ENCODE assay signal across 23 mouse cellular contexts in the genomic region with DNA sequence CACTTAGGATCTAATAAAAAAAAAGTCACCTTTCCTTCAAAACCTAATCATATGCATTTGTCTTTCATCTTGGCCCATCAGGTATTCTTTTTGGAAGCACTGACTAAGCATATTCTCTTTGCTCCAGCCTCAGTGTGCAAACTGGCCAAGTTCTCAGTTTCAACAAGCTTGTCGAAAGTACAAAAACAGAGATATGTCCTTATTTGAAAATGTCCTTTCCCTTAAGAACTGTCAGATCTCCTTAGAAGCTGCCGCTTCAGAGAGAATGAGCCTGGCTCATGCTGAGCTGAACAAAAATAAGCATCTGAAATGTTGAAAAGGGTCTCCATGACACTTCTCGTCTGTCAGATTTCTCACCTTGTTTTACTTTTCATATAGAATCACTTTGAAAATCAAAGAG. TPM values are rescaled to one million over a fixed set of nuclear protein-coding genes. Genes with fewer than 3 reads are reported as not detected.
A peak's percentile ranks its signal among the peaks of the same experiment; 100 is the strongest.
DNase-seq lines count a peak whose midpoint lies in the region; ATAC-seq lines count a peak whose summit lies in the region.
"Had no signal": no experiment of that assay in that cellular context is flagged by ENCODE, and none has a peak within 500 bp of the region (broad histone marks: within the 10 kb centered on the region; RNA-seq: fewer than 3 reads in every experiment).

No protein-coding gene starts in this region.

- H3K4me3 ChIP-seq in forebrain, embryonic 14.5 days (ENCODE audit: low read depth, low read length), result no peak overlapping the region
- H3K4me3 ChIP-seq in forebrain, embryonic 15.5 days, result no peak overlapping the region
- no peak overlapping the region for H3K4me3 ChIP-seq in midbrain, embryonic 14.5 days (replicated peaks; ENCODE audit: low read depth, low read length)
- no peak overlapping the region for H3K4me3 ChIP-seq in midbrain, embryonic 13.5 days (replicated peaks)
- H3K4me3 ChIP-seq: embryonic facial prominence, embryonic 10.5 days; embryonic facial prominence, embryonic 12.5 days; forebrain, embryonic 13.5 days had no signal

- no peak overlapping the region for H3K4me2 ChIP-seq in forebrain, embryonic 14.5 days (ENCODE audit: low read length)
- no peak overlapping the region for H3K4me2 ChIP-seq in forebrain, embryonic 15.5 days (replicated peaks)
- no peak overlapping the region for H3K4me2 ChIP-seq in midbrain, embryonic 14.5 days (ENCODE audit: low read length)
- H3K4me2 ChIP-seq in midbrain, embryonic 13.5 days (replicated peaks), result no peak overlapping the region
- H3K4me2 ChIP-seq: embryonic facial prominence, embryonic 12.5 days; forebrain, embryonic 13.5 days had no signal

- H3K4me1 ChIP-seq in forebrain, embryonic 14.5 days (ENCODE audit: control insufficient read depth, insufficient read depth, low read length), result no peaks in the 10 kb centered on the region
- no peaks in the 10 kb centered on the region for H3K4me1 ChIP-seq in forebrain, embryonic 15.5 days
- no peaks in the 10 kb centered on the region for H3K4me1 ChIP-seq in midbrain, embryonic 14.5 days (ENCODE audit: control insufficient read depth, insufficient read depth, low read length)
- no peaks in the 10 kb centered on the region for H3K4me1 ChIP-seq in midbrain, embryonic 13.5 days (replicated peaks)
- H3K4me1 ChIP-seq: embryonic facial prominence, embryonic 10.5 days; embryonic facial prominence, embryonic 12.5 days; forebrain, embryonic 13.5 days had no signal

- peak; percentile 0 for DNase-seq in forebrain, embryonic 14.5 days (ENCODE audit: low spot score)
- DNase-seq in midbrain, embryonic 14.5 days, result peak; percentile 13
- no peak for DNase-seq in gastrocnemius, postnatal 4 days (ENCODE audit: low spot score in 2 of 2)
- DNase-seq: adrenal gland, adult 8-10 months; adrenal gland, postnatal 14 days; adrenal gland, postnatal 36 days; B cell, adult 2 months; cerebellum, adult 11-12 months; cerebellum, adult 2 months; cerebellum, adult 9-10 months; cerebellum, postnatal 10 days; cerebellum, postnatal 25 days; forebrain, postnatal 0 days had no signal

- WGBS in forebrain, embryonic 14.5 days, result 79% methylated on average over 3 of the region's 3 CpGs
- 73% methylated on average over 3 of the region's 3 CpGs for WGBS in forebrain, embryonic 15.5 days
- 48% methylated on average over 3 of the region's 3 CpGs for WGBS in midbrain, embryonic 14.5 days
- WGBS in midbrain, embryonic 13.5 days, result 59% methylated on average over 3 of the region's 3 CpGs

- H3K27ac ChIP-seq in forebrain, embryonic 14.5 days (ENCODE audit: low read depth, low read length), result no peak overlapping the region
- H3K27ac ChIP-seq in forebrain, embryonic 15.5 days (replicated peaks), result no peak overlapping the region
- H3K27ac ChIP-seq in midbrain, embryonic 14.5 days (replicated peaks; ENCODE audit: low read depth, low read length), result no peak overlapping the region
- no peak overlapping the region for H3K27ac ChIP-seq in midbrain, embryonic 13.5 days
- H3K27ac ChIP-seq: embryonic facial prominence, embryonic 10.5 days; embryonic facial prominence, embryonic 12.5 days; forebrain, embryonic 13.5 days had no signal

- H3K36me3 ChIP-seq in forebrain, embryonic 14.5 days (ENCODE audit: control insufficient read depth, insufficient read depth, low read length), result no peaks in the 10 kb centered on the region
- no peaks in the 10 kb centered on the region for H3K36me3 ChIP-seq in forebrain, embryonic 15.5 days
- H3K36me3 ChIP-seq in midbrain, embryonic 14.5 days (ENCODE audit: control insufficient read depth, insufficient read depth, low read length), result no peaks in the 10 kb centered on the region
- no peaks in the 10 kb centered on the region for H3K36me3 ChIP-seq in midbrain, embryonic 13.5 days
- H3K36me3 ChIP-seq: embryonic facial prominence, embryonic 10.5 days; embryonic facial prominence, embryonic 12.5 days; G1E had no signal

- H3K9ac ChIP-seq in forebrain, embryonic 14.5 days (ENCODE audit: low read length), result no peak overlapping the region
- no peak overlapping the region for H3K9ac ChIP-seq in forebrain, embryonic 15.5 days (replicated peaks)
- no peak overlapping the region for H3K9ac ChIP-seq in midbrain, embryonic 14.5 days (replicated peaks; ENCODE audit: low read length)
- H3K9ac ChIP-seq in midbrain, embryonic 13.5 days (replicated peaks), result no peak overlapping the region
- H3K9ac ChIP-seq: embryonic facial prominence, embryonic 12.5 days; forebrain, embryonic 13.5 days; forebrain, postnatal 0 days had no signal

- no peaks in the 10 kb centered on the region for H3K9me3 ChIP-seq in forebrain, embryonic 14.5 days (replicated peaks; ENCODE audit: control insufficient read depth, low read length)
- no peaks in the 10 kb centered on the region for H3K9me3 ChIP-seq in forebrain, embryonic 15.5 days
- no peaks in the 10 kb centered on the region for H3K9me3 ChIP-seq in midbrain, embryonic 14.5 days (ENCODE audit: control insufficient read depth, low read length)
- H3K9me3 ChIP-seq in midbrain, embryonic 13.5 days, result no peaks in the 10 kb centered on the region
- H3K9me3 ChIP-seq: embryonic facial prominence, embryonic 10.5 days; embryonic facial prominence, embryonic 12.5 days; forebrain, embryonic 13.5 days; G1E had no signal

- no peaks in the 10 kb centered on the region for H3K27me3 ChIP-seq in forebrain, embryonic 14.5 days (replicated peaks; ENCODE audit: control insufficient read depth, insufficient read depth, low read length)
- H3K27me3 ChIP-seq in forebrain, embryonic 15.5 days, result no peaks in the 10 kb centered on the region
- no peaks in the 10 kb centered on the region for H3K27me3 ChIP-seq in midbrain, embryonic 14.5 days (ENCODE audit: control insufficient read depth, insufficient read depth, low read length)
- no peaks in the 10 kb centered on the region for H3K27me3 ChIP-seq in midbrain, embryonic 13.5 days
- H3K27me3 ChIP-seq: CH12.LX; embryonic facial prominence, embryonic 12.5 days; forebrain, embryonic 13.5 days; Patski had no signal

- no peak for ATAC-seq in forebrain, embryonic 14.5 days
- ATAC-seq in forebrain, embryonic 15.5 days (replicated peaks), result no peak
- ATAC-seq in midbrain, embryonic 14.5 days (ENCODE audit: low FRiP score, low TSS enrichment), result no peak
- no peak for ATAC-seq in midbrain, embryonic 13.5 days
- ATAC-seq: activated CD4-positive, CD25-positive, alpha-beta regulatory T cell, adult 4 months; CD4-positive, CD25-positive, alpha-beta regulatory T cell, adult 4 months; forebrain, embryonic 13.5 days; forebrain, postnatal 0 days; Patski had no signal

RNA-seq across cellular contexts. Expression of a gene that starts 55.0 kb away (rescaled TPM):
- polyA plus RNA-seq in forebrain, embryonic 14.5 days (2014; fragmentation: Nextera tagmentation; extraction: Ambion mirVana), result 12.9 and 19.1 TPM in 2 replicates
- polyA plus RNA-seq in forebrain, embryonic 15.5 days (2015; fragmentation: Nextera tagmentation; extraction: Ambion mirVana), result 18.9 and 21.8 TPM in 2 replicates
- polyA plus RNA-seq in midbrain, embryonic 14.5 days (2014; fragmentation: Nextera tagmentation; extraction: Ambion mirVana), result 40.7 and 50.5 TPM in 2 replicates
- 30.6 and 35.0 TPM in 2 replicates for polyA plus RNA-seq in midbrain, embryonic 13.5 days (2015; fragmentation: Nextera tagmentation; extraction: Ambion mirVana)
- 1 to 10 TPM; 1.7 to 2.7 TPM for total RNA-seq in gastrocnemius, postnatal 4 days (2021)
- total RNA-seq: CH12.LX had no signal
- polyA plus RNA-seq: CD4-positive, CD25-positive, alpha-beta regulatory T cell, adult 4 months; G1E; Patski had no signal

Comparison
In these comparisons a context has a peak if more than half of its experiments do, and no peak if none do; other contexts are left out.
1. DNase-seq: peak in forebrain, embryonic 14.5 days (single experiment) and midbrain, embryonic 14.5 days (single experiment); none in gastrocnemius, postnatal 4 days (0 of 2).